Mouse (Mus musculus) heart, postnatal 14 days (tissue): ENCODE results near the gene Mamdc4. TPM values are rescaled to one million over a fixed set of nuclear protein-coding genes. Genes with fewer than 3 reads are reported as not detected.
"Not testable (repeated sequence)": the region's sequence is repeated elsewhere in the genome, so short reads cannot be mapped to it uniquely, and the experiment has no call there.

Experiments used
- DNase-seq, 2 experiments: peaks; one replicate each; pipeline ENCODE4 v3.0.0; 2021 to 2022
- intact Hi-C: fragments of 180-260 bp; cut with DNase I; formaldehyde crosslinking; loops from one replicate; pipeline ENCODE4 v1.15.1; 2025
- total RNA-seq, 2 experiments: library from RNA; stranded (reverse); gene quantifications; 2 replicates each; pipeline ENCODE4 v1.2.3; 2021

Gene Mamdc4
- total RNA-seq, 2 experiments from 2014 or later = 3.0 to 5.2 TPM

DNA sequence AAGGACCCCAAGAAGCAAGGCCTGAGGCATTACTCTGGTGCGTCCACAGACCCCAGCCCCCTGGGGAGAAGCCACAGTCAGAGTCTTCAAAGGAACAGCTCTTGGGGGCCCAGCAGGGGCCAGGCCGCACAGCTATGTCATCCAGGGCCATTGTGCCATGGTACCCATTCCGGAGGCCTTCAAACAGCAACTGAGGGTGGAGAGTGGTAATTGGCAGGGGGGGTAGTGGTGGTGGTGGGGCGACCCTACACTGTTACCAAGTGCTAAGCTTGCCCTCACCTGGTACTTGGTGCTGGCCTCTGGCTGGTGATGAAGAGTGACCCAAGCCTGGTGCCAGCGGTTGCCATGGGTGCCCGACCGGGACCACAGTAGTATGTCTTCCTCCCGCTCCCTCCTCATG, 8.9 kb downstream of the Mamdc4 start:
- intact Hi-C loops = no loop called here
- no peak for DNase-seq

DNA sequence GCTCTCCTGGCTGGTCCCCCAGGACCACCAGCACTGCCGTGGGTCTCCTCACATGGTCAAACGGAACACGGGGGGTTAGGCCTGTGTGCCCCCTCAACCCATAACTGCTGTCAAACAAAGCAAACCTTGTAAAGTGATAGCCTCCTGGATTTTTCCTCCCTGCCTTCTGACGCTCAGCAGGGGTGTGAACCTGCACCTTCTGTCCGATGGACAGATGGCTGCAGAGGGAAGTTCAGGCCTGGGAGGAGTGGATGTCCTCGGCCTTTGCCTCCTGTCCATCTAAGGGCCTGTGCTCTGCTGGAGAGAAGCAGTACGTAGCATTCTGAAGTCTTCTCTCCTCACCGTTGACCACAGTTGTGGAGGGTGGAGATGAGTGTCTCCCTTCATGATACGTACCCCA, 12.7 kb downstream of the Mamdc4 start:
- no peak for DNase-seq
- intact Hi-C loops = no loop called here

DNA sequence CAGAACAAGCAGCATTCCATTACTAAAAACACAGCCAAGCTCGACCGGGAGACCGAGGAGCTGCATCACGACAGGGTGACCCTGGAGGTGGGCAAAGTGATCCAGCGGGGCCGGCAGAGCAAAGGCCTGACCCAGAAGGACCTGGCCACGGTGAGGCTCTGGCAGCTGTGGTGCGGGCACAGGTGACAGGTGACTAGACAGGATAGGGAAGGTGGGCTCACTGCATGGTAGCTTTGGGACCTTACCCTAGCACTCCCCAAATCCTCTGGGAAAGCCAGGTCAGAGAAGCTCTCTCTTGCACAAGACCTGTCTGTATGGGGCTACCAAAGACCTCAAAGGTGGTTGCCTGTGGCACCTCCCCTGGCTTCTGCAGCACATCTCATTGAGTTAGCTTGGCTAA, 14.1 kb downstream of the Mamdc4 start:
- intact Hi-C loops = no loop called here
- DNase-seq = no peak

DNA sequence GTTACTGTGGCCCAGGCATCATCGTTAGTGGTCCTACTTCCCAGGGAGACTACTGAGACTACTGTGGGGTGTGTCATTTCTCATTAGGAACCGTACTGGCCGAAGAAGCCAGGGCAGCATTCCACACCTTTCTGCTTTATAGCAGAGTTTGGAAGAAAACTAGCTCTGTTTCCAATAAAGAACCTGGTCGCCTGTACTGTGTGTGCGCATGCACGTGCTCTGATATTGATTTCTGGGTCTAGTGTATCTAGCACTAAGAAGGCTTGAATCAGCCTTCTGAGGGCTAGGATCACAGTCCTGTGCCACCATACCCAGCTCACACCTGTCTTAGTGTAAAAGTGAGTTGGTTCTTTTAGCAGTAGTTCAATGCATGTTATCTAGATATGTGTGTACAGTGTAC, 15.9 kb downstream of the Mamdc4 start:
- intact Hi-C loops = no loop called here
- DNase-seq = no peak

DNA sequence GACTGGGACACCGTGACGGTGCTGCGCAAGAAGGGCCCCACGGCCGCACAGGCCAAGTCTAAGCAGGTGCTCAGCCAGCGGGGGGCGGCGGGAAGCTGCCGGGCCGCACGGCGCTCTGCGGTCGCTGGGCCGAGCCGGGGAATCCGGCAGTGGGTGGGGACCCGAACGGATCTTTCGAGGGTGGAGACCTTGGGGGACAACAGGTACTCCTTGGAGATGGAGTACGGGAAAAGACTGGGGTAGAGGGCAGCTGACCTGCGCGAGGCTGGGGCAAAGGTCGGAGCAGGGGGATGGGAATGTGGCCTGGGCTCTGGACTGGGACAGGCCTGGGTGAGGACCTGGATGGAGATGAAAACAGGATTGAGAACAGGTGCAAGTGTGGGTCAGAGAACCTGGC, 16.7 kb downstream of the Mamdc4 start:
- no peak for DNase-seq
- intact Hi-C loops = no loop called here

DNA sequence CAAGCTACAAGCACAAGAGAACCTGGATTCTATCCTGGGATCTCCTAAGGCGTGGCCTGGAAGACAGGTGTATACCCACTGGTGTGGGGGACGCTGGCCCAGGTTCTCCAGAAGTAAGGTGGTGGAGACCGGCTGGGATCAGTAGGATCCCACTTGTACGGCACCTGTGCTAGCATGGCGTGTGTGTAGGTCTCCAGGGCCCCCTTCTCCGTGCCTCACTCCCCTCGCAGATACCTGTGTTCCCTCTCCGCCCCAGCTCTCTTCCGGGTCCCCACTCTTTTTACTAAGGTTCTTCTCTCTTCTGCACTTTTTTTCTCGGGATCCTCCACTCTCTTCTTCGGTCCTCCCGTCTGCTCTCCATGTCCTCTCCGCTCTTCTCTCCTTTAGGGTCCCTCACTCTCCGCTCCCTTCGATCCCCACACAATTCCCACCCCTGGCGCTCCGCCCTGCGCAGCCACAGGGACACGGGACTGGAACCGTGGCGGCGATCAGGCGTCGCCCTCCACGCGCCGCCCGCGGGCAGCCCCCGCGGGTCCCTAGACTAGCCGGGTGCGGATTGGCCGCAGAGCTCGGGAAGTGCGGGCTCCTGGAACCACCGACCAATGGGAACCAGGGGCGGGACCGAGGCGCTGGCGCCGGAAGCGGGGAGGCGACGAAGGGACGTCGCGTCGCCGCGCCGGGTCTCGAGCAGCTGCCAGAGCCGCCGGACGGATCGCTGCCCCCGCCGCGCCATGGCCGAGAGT, 17.3 kb downstream of the Mamdc4 start, which contains the start of gene Edf1:
Edf1 (plus strand) TSS at position 627 of the 743 bp plus-strand sequence.
- intact Hi-C loops = no loop called here
- DNase-seq = peak; percentile 96 to 97

DNA sequence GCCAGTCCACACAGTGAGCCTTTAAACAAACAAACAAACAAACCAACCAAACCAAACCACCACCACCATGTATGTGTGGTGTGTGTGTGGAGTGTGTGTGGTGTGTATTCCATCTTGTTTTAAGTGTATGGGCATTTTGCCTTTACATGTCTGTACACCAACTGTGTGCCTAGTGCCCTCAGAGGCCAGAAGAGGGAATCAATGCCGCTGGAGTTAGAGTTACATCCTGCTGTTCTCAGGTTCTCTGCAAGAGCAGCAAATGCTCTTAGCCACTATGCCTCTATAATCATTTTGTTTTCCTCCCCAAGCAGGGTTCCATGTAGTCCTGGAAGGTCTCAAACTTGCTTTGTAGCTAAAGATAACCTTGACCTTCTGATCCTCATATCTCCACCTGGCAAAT, 18.3 kb downstream of the Mamdc4 start:
- intact Hi-C loops = no loop called here
- DNase-seq = no peak

DNA sequence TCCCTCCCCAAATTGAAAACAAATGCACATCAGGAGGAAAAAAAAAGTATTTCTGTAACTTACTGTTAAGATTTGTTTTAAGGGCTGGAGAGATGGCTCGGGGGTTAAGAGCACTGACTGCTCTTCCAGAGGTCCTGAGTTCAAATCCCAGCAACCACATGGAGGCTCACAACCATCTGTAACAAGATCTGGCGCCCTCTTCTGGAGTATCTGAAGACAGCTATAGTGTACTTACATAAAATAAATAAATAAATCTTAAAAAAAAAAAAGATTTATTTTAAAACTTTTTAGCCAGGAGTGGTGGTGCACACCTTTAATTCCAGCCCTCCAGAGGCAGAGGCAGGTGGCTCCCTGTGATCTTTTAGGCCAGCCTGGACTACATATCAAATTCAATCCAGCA, 19.2 kb downstream of the Mamdc4 start:
- DNase-seq, intact Hi-C loops: not testable (repeated sequence)

DNA sequence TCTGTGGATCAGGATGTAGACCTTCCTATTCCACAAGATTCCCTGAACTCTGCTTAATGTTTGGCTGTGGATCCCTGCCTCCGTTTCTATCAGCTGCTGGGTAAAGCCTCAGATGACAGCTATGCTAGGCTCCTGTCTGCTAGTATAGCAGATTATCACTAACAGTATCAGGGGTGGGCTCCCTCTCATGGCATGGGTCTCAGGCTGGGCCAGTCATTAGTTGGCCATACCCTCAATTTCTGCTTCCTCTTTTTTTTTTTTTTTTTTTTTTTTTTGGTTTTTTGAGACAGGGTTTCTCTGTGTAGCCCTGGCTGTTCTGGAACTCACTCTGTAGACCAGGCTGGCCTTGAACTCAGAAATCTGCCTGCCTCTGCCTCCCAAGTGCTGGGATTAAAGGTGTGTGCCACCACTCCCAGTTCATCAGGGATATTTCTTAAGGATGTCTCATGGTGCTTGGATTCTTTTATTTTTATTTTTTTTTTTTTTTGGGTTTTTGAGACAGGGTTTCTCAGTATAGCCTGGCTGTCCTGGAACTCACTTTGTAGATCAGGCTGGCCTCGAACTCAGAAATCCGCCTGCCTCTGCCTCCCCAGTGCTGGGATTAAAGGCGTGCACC, 21.4 kb downstream of the Mamdc4 start:
- intact Hi-C loops = loop anchor here (5.0 kb wide), 1 partner anchor 131 kb away; the partner anchor contains the start of gene Fut7

DNA sequence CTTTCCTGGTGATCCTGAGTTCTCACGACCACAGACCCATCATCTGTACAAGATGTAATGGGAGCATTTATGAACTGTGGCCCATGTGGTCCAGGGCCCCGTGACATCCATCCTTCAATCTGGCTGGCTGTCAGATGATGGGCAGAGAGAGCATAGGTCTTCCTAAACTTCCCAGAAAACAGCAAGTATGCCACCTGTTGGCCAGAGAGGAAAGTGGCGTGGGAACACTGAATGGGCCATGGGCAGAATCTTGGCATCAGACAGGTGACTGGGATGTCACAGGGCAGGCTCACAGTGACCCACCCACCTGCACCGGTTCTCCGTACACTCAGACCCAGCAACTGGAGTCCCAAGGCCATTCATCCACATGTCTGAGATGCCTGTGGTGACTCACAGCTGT, 23.5 kb downstream of the Mamdc4 start:
- intact Hi-C loops = loop anchor here (2.0 to 5.0 kb wide), 2 partner anchors 40 to 129 kb away; partner anchors contain the start of gene Fut7
- DNase-seq = peak; percentile 31 to 65

More for the DNA sequence above, 21.4 kb downstream of the Mamdc4 start:
- not testable (repeated sequence) for DNase-seq

DNA sequence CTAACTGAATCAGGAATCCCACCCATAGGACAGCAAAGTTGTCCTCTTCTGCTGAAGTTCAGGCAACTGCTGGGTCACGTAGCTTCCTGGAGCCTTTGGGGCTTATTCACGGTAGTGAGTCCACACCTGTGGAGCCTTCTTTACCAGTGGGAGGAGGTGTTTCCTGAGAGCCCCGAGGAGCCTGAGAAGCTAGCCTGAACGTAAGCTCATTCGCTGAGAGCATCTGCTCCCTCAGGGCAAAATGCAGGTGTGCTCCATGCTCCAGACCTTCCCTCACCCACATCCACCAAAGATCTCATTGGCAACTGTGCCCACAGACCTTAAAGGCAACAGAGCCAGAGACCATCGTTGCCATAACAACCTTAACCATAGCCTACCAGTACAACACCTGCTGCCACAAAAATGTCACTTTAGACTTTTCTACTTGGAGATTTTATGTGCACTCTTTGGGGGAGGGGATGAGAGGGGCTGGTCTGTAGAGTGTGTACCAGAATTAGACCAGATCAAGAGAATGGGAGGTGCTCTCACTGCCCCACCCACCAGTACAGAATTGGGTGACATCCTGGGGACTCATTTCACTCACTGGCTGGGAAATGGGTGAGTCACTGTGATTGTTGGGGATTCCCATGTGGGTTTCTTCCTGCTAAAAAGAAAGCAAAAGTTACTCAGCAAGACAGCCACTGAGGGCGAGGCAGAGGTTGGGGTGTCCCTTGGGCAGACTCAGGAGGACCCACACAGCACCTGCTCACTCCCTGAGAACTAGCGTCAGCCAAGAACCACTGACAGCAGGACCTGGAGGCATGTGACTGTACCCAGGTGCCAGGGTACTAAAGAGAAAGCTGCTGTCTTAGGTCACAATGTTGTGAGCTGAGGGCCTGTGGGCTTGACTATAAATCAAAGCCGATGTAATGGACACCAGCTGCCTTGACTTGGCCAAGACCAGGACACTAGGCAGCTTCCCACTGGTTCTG, 25.3 kb downstream of the Mamdc4 start:
- intact Hi-C loops = no loop called here
- DNase-seq = no peak

DNA sequence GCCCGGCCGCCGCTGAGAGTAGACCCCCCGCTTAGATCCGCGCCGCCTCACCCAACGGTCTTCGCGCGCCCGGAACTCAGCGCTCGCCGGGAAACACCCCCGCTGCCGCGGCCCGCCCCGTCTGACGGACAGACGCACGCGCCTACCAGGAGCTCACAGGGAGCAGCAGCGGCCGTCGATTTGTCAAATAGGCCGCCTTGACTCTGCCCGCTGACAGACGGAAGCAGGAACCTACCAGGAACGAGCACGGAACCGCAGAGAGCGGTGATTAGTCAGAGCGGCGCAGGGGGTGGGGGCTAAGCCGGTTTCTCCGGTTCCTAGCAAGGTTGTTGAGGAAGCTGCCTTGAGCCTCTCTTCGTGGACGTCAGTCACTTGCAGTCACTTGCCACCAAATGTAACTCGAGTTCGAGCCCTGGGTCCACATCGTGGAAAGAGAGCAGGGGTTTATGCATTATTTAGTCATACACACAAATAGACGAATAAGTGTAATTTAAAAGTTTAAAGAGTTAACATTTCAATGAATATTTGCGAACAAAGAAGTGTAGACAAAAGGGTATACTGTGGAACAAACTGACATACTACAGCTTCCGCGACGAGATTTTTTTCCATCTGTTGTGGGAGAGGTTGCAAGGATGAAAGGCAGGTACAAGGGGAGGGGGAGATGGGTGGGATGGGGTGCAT, 27.7 kb downstream of the Mamdc4 start, which contains the start of gene Traf2:
Traf2 (minus strand) TSS at position 130 of the 681 bp plus-strand sequence.
- peak; percentile 98 to 99 for DNase-seq
- intact Hi-C loops = no loop called here

DNA sequence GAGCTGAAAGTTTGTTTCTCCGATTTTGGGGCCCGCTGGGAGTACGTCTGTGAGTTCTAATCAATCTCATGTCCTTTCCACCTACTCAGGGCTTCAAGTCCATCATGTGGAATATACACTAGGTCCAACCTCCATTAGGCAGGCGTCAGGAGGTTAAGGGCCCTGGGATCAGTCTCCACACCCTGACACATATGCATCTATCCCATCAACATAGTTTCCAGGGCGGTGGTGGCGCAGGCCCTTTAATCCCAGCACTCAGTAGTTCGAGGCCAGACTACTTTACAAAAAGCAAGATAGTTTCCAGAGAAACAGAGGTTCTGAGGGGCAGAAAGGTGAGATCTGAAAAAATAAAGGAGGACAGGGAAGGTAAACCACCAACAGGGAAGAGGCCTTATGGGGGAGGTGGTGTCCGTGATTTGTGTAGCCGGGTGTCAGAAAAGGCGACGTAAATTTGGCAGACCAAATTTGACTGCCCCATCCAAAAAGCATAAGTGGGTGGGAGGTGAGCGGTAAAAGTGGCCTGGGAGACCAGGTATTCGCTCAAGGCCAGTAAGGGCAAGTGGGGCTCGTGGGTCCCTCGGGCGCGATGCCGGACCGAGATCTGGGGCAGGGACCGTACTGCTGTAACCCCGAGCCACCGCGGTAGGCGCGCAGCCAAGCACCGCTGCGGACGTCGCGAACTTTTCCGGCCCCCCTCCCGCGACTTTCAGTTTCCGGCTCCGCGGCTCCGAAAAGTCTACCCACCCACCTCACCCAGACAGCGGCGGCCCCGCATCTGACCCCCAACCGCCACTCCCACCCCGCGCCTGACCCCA, 28.4 kb downstream of the Mamdc4 start:
- peak in 1 of 2 experiments; percentile 86 for DNase-seq
- intact Hi-C loops = no loop called here

DNA sequence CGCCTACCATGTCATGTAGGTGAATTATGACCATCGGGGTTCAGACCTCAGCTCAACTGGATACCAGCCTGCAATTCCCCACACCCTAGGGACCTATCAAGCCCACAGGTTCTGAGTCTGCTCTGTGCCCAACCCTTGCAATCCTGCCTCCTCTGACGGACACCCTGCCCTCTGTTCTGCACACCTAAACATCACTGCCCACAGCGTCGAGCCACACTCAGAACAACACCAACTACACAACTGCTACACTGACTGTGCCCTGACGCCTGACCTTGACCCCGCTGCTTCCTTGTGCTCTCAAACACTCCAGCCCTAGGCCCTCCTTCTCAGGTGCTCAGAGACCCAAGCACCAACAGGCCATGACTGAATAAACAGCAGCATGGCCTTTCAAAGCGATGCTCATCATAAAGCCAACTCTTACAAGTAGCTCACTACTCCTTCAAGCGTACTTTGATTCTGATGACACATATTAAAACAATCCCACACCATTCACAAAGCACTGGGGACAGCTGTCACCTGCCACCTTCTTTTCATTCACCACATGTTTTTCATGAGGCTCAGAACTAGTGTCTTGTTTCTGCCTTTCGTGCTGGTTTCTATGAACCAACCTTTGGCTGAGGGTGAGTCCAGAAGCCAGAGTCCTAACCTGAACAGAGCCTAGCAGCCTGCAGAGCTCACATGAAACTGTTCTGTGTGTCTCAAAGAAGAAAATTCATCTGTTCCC, 32.8 kb downstream of the Mamdc4 start:
- DNase-seq = no peak
- intact Hi-C loops = no loop called here

DNA sequence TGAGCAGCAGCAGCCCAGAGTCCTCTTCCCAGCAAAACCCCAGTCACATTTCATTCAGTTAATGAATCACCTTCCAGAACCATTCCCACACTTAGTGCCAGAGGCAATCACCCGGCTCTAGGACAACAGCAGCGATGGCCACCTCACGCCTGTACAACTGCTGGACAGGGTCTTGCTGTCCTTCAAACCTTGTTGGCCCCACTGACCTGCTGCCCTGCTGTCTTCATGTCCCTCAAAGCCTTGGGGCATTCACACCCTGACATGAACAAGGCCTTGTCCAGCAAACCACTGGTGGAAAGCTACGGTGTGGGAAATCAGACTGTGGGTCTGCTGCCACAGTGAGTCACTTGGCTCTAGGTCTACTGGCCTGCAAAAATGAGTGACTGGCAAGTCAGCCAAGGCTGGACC, 34.1 kb downstream of the Mamdc4 start:
- intact Hi-C loops = no loop called here
- no peak for DNase-seq

DNA sequence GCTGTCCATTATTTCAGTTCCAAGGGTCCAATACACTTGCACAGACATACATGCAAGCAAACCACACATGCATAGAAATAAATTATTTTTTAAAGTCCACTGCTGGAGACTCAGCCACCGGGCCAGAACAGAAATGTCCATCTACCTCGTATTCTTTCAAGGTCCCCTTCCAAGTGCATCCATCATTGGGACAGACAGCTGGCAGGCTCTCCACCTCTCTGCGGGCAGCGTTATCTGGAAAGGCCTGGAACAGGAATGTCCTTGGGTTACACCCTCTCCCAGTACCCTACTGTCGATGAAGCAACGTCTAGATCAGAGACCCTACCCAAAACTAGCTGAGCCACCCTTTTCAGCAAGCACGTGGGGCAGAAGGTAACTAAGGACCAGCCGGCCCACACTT, 38.1 kb downstream of the Mamdc4 start:
- no peak for DNase-seq
- intact Hi-C loops = no loop called here

DNA sequence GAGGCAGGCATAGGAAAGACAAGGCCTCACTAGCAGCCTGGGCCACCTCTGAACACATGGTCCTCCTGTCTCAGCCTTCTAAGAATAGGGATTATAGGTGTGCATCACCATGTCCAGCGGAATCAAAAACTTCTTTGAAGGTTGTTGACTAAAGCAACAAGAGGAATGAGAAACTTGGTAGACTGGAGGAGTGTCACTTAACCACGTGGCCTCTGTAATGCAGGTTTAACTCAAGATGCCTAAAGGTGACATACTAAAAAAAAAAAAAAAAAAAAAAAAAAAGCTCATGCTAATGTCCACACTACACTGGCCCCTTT, 39.8 kb downstream of the Mamdc4 start:
- intact Hi-C loops = no loop called here
- no peak for DNase-seq

DNA sequence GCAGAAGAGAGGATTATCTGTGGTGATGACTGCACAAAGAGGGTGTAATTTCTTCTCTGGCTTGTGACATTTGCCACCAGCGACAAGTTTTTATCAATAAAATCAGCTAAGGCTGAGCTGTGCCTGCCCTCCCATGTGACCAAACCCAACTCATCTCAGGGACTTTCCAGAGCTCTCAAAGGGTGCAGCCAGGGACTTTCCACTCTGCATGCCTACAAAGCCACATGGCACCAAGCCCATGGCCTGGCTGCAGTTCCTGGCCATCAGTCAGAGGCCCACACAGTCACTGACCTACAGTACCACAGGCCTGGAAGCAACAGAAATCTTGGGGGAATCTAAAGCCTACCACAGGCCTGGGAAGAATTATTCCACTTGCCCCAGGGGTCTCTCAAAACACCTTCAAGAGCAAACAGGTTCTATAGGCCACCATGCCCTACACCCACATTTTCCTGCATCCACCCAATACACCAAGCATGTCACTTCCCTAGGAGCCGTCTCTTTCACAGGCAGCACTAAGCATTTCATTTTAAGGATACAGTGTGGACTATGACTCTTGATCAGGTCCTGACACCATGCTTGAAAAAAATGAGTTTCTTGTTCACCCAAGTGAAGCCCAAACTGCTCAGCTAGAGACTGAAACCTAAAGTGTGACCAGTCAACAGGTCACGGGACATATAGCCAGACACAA, 40.3 kb downstream of the Mamdc4 start:
- peak; percentile 76 to 88 for DNase-seq
- intact Hi-C loops = no loop called here
